Mouse (Mus musculus) forebrain, embryonic 14.5 days (tissue): ENCODE results near the gene Ankrd11. TPM values are rescaled to one million over a fixed set of nuclear protein-coding genes. Genes with fewer than 3 reads are reported as not detected.
A peak's percentile ranks its signal among the peaks of the same experiment; 100 is the strongest.

ENCODE experiments used
- ATAC-seq: fragments of 200-750 bp; cut with Nextera tagmentation; 2 replicates; pipeline ENCODE4 v1.8.0; 2017; ENCODE audit warnings: mild to moderate bottlenecking, moderate library complexity
- DNase-seq: peaks from one replicate; pipeline ENCODE4 v3.0.0-alpha.2; 2015; ENCODE audit warnings: low spot score
- H3K27ac ChIP-seq: fragments of 300-500 bp; sonication (generic); 2 replicates; pipeline ENCODE4 v1.5.1; 2014; ENCODE audit warnings: low read depth, mild to moderate bottlenecking, control low read depth, low read length, moderate library complexity
- H3K27me3 ChIP-seq: fragments of 300-500 bp; sonication (generic); replicated peaks from 2 replicates; pipeline ENCODE4 v1.6.1; 2014; ENCODE audit warnings: low read length, control low read depth, mixed read lengths; ENCODE audit not compliant: control insufficient read depth, insufficient read depth
- H3K36me3 ChIP-seq: fragments of 300-500 bp; sonication (generic); 2 replicates; pipeline ENCODE4 v1.6.1; 2014; ENCODE audit warnings: low read length, control low read depth; ENCODE audit not compliant: control insufficient read depth, insufficient read depth
- H3K4me1 ChIP-seq: fragments of 300-500 bp; sonication (generic); 2 replicates; pipeline ENCODE4 v1.6.1; 2014; ENCODE audit warnings: antibody characterized with exemption, low read length, control low read depth; ENCODE audit not compliant: control insufficient read depth, insufficient read depth
- H3K4me2 ChIP-seq: fragments of 300-500 bp; sonication (generic); 2 replicates; pipeline ENCODE4 v1.6.1; 2014; ENCODE audit warnings: mild to moderate bottlenecking, control low read depth, low read length
- H3K4me3 ChIP-seq: fragments of 300-500 bp; sonication (generic); 2 replicates; pipeline ENCODE4 v1.5.1; 2014; ENCODE audit warnings: low read depth, low read length, control low read depth
- H3K9ac ChIP-seq: fragments of 300-500 bp; sonication (generic); 2 replicates; pipeline ENCODE4 v1.6.1; 2014; ENCODE audit warnings: mild to moderate bottlenecking, low read length, control low read depth, moderate library complexity
- H3K9me3 ChIP-seq: fragments of 300-500 bp; sonication (generic); replicated peaks from 2 replicates; pipeline ENCODE4 v1.6.1; 2016; ENCODE audit warnings: low read length, control low read depth, mixed read lengths; ENCODE audit not compliant: control insufficient read depth
- WGBS: fragments of 180-500 bp; shearing (Covaris S2); extraction: QIAGEN DNeasy Blood & Tissue Kit; methylation state at CpG from one replicate; pipeline ENCODE4 v1.1.7; 2014; 5-methylcytosine and 5-hydroxymethylcytosine counted together
- polyA plus RNA-seq: library from polyadenylated mRNA; unstranded; fragments of >200 nt; fragmentation: Nextera tagmentation; extraction: Ambion mirVana; gene quantifications from 2 replicates; pipeline ENCODE4 v1.2.1, GENCODE M21; 2014

Ankrd11 gene
- polyA plus RNA-seq, 1 experiment from 2014 or later: 32.1 TPM

DNA sequence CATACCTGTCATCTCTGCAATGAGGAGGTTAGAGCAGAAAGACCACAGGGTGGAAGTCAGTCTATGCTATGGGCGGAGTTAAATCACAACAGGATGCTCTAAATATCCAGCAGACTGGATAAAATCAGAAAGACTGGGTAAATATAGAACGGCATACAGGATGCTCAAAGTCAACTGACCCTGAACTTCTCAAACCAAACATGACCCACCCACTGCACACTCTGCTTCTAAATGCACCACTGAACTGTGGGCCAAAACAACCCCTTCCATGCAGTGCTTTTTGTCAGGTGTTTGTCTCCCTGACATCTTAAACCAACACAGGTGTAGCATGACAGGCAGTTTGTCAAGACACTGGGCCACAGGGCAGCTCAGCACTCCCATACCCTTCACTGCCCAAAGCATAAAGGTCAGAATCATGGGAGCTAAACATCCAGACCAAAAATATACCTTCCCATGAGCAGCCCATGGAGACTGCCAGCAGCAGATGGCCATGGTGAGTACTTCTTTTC is 104.5 kb downstream of the Ankrd11 start:
- H3K27ac ChIP-seq: peak overlapping the region; percentile 9; the same call in 1 of the 2 replicates
- no peak for ATAC-seq
- WGBS: 84% methylated on average over 2 of the region's 2 CpGs

DNA sequence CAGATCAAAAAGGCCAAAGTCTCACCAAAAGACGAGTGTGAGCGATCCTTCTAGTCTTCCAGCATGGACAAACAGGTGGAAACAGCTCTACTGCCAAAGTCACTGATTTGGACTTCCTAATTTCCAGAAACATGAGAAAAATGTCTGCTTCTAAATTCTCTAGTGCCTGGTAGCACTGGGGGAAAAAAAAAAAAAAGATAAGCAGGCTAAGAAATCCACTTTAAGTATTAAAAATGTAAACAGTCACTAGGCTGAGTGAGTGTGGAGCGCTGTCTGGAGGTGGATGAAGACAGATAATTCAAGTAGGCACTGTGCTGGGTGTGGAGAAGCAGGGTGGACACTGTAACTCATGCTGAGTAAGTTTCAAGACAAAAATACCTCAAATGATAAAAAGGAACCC is 106.2 kb downstream of the Ankrd11 start:
- Histone ChIP-seq H3K36me3 (no peaks in the 10 kb centered on the region), H3K4me3 (no peak overlapping the region), H3K4me1 (peaks cover 28% of the 10 kb centered on the region), H3K9me3 (no peaks in the 10 kb centered on the region), H3K27me3 (no peaks in the 10 kb centered on the region), H3K27ac (no peak overlapping the region), H3K4me2 (no peak overlapping the region), H3K9ac (no peak overlapping the region)
- no peak for DNase-seq
- no peak for ATAC-seq
- WGBS: 88% methylated on average over 3 of the region's 3 CpGs

More for the DNA sequence above, 104.5 kb downstream of the Ankrd11 start:
- Histone ChIP-seq H3K27me3 (no peaks in the 10 kb centered on the region), H3K9me3 (no peaks in the 10 kb centered on the region), H3K4me1 (peaks cover 15% of the 10 kb centered on the region), H3K36me3 (no peaks in the 10 kb centered on the region), H3K4me2 (no peak overlapping the region), H3K9ac (no peak overlapping the region), H3K4me3 (no peak overlapping the region)
- no peak for DNase-seq

DNA sequence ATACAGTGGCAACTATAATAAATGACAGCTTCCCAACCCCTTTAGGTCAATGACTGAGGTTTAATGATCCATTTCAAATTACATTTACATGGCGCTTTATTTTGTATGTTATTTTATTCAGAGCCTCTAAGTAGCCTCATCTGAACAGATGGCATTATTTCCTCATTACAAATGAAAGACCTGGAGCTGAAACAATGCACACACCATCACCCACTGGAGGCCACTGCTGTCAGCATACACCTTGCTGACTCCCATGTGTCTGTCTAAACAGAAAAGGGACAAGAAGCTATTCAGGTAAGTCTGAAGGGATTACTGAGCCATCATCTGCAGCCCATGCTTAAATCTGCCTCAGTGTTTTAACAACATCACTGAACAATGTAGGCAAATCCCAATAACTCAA is 107.0 kb downstream of the Ankrd11 start:
- Histone ChIP-seq H3K27ac (peak overlapping the region; percentile 33; the same call in 1 of the 2 replicates), H3K4me2 (no peak overlapping the region), H3K9me3 (no peaks in the 10 kb centered on the region), H3K4me1 (peaks cover 30% of the 10 kb centered on the region), H3K9ac (no peak overlapping the region), H3K27me3 (no peaks in the 10 kb centered on the region), H3K36me3 (no peaks in the 10 kb centered on the region), H3K4me3 (no peak overlapping the region)
- ATAC-seq (no peak), DNase-seq (no peak)
- 64% methylated on average over 1 of the region's 1 CpGs for WGBS

DNA sequence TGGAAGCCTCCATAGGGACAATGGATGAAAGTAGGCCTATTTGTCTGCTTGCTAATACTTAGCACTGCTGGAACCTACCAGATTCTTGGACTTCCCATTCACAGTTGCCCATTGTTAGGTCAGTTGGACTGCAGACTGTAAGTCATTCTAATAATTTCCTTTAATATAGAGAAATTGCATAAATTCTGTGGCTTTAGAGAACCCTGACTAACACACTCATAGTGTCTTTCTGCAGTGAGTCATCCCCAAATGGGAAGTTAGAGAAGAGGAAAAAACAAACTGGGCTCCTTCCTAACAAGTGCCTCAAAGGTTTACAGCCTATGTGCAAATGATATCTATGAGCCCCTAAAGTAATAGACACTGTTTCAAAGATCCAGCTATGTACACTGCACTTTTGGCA is 108.1 kb downstream of the Ankrd11 start:
- Histone ChIP-seq H3K4me1 (peaks cover 34% of the 10 kb centered on the region), H3K4me2 (no peak overlapping the region)

DNA sequence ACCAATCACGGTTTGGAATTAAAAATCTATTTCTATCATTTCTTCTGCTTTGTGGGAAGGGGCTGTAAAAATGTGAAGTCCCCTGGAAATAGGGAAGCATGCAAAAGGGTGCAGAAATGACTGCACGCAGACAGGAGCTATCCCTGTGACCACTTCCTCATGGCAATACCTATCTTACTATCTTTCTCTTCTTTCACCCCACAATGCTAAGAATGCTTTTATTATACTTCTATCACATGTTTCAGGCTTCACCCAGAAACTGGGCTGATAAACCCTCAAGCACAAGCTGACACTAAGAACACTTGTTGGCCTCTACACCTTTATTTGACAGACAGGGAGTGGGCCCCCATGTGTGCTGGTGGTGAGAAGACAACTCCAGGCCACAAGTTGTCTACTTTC is 109.5 kb downstream of the Ankrd11 start:
- Histone ChIP-seq H3K4me1 (peaks cover 30% of the 10 kb centered on the region), H3K36me3 (no peaks in the 10 kb centered on the region), H3K9me3 (no peaks in the 10 kb centered on the region), H3K4me2 (no peak overlapping the region), H3K4me3 (no peak overlapping the region), H3K27me3 (no peaks in the 10 kb centered on the region), H3K9ac (no peak overlapping the region), H3K27ac (peak overlapping the region; percentile 72; the same call in 1 of the 2 replicates)
- no peak for DNase-seq
- ATAC-seq: no peak
- WGBS: 94% methylated on average over 2 of the region's 2 CpGs

More for the DNA sequence above, 108.1 kb downstream of the Ankrd11 start:
- no peak for DNase-seq
- no peak overlapping the region for H3K27ac ChIP-seq
- H3K36me3 ChIP-seq: no peaks in the 10 kb centered on the region
- no peak overlapping the region for H3K4me3 ChIP-seq
- H3K9ac ChIP-seq: no peak overlapping the region
- ATAC-seq: no peak
- no peaks in the 10 kb centered on the region for H3K9me3 ChIP-seq
- no peaks in the 10 kb centered on the region for H3K27me3 ChIP-seq

DNA sequence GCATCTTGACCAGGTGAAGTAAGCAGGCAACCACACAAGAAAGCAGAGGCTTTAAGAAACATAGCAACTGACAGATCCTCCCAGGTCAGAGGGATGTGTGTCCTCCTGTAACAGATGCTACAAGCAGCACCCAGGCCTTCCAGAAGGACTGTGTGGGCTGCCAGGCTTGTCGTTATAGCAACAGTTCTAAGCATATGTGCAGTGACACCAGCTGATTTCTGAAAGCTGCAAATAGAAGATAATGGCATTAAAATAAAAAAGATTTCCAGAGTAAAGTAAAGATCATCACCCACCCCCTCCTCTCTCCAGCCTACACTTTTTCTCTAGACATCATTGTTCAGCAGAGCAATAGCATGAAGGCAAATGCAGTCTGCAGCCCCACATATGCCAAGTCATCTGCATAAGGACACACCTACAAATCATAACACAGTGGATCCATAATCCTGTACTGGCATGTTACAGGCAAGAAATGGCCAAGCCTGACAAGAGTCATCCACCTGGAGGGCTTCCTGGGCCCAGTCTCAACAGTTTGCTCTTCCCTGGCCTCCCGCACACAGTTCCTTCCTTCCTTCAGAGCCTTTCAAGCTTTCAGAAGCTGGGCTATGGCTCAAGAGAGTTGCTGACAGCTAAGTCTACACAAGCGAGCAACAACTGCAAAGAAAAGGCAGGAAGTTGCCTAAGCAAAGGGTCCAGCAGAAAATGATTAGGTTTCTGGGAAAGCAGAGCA is 110.1 kb downstream of the Ankrd11 start:
- peak; percentile 75 for DNase-seq
- peak overlapping the region; percentile 72 for H3K27ac ChIP-seq
- 0 out of 2 replicates have a peak overlapping the region, but pooled peaks have one; percentile 6 for H3K4me2 ChIP-seq

DNA sequence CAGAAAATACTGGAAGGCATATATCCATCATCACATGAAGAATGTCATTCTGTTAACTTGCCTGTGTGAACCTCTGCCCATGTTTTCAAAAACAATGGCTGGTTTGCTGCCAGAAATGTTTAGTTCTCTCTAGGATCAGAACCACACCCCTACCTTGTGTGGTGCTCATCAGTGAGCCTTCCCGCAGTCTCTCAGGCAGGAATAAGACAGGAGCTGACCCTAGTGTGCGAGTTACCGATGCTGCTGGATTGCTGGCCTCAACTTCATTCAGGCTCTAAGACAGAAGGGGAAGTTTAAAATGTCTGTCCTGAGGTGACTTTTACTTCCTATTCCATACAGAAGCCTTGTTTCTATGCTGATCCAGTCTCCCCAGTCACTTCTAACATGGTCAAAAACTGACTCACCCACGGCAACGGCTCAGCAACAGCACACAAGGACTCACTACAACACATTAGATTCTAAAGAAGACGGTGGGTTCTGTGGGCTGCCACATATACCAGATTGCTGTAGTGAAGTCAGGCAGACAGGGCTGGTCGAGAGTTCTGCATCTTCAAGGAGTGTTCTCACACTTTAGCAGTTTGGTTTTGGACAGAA is 113.3 kb downstream of the Ankrd11 start:
- ATAC-seq: no peak
- no peak overlapping the region for H3K27ac ChIP-seq
- H3K9ac ChIP-seq: no peak overlapping the region
- H3K9me3 ChIP-seq: no peaks in the 10 kb centered on the region
- no peak overlapping the region for H3K4me3 ChIP-seq
- H3K4me1 ChIP-seq: peaks cover 22% of the 10 kb centered on the region
- H3K27me3 ChIP-seq: no peaks in the 10 kb centered on the region
- no peak for DNase-seq
- 90% methylated on average over 7 of the region's 7 CpGs for WGBS
- H3K36me3 ChIP-seq: no peaks in the 10 kb centered on the region
- H3K4me2 ChIP-seq: no peak overlapping the region

More for the DNA sequence above, 110.1 kb downstream of the Ankrd11 start:
- peak; percentile 77; the same call in 1 of the 2 replicates for ATAC-seq
- Histone ChIP-seq H3K4me1 (peaks cover 30% of the 10 kb centered on the region), H3K36me3 (no peaks in the 10 kb centered on the region), H3K9ac (no peak overlapping the region), H3K9me3 (no peaks in the 10 kb centered on the region), H3K27me3 (no peaks in the 10 kb centered on the region), H3K4me3 (no peak overlapping the region)
- WGBS: 67% methylated on average over 3 of the region's 3 CpGs

DNA sequence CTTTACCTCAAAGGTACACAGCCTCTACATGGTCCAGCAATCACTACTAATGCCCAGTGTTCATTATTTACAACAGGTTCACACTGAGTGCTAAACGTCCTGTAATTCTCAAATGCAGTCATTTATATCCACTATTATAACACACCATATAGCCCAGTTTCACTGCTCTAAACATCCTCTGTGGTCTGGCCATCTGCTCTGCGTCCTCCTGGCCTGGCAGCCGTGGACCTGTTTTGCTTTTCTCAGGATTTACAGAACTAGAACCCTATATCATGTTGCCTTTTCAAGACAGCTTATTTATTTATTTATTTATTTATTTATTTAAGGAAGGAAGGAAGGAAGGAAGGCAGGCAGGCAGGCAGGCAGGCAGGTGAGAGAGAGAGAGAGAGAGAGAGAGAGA is 114.2 kb downstream of the Ankrd11 start:
- Histone ChIP-seq H3K4me2 (no peak overlapping the region), H3K27ac (no peak overlapping the region), H3K4me3 (no peak overlapping the region), H3K9me3 (no peaks in the 10 kb centered on the region), H3K9ac (no peak overlapping the region), H3K27me3 (no peaks in the 10 kb centered on the region), H3K36me3 (no peaks in the 10 kb centered on the region), H3K4me1 (peaks cover 22% of the 10 kb centered on the region)
- 91% methylated on average over 3 of the region's 3 CpGs for WGBS
- no peak for ATAC-seq
- no peak for DNase-seq

DNA sequence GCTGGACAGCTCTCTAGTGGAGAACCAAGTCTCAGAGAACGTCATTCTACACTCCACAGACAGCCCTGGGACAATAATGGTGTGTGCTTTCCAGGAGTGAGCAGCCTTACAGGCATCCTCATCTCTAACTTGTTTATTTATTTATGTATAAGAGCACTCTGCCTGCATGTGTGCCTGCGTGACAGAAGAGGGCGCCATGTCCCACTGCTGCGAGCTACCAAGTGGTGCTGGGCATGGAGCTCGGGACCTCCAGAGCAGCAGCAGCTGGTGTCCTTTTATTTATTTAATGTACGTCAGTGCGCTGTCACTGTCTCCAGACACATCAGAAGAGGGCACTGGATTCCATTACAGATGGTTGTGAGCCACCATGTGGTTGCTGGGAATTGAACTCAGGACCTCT is 115.3 kb downstream of the Ankrd11 start:
- no peaks in the 10 kb centered on the region for H3K9me3 ChIP-seq
- DNase-seq (no peak), ATAC-seq (no peak)
- no peak overlapping the region for H3K27ac ChIP-seq
- H3K4me1 ChIP-seq: peaks cover 11% of the 10 kb centered on the region
- no peak overlapping the region for H3K4me3 ChIP-seq
- H3K4me2 ChIP-seq: no peak overlapping the region
- WGBS: 84% methylated on average over 7 of the region's 7 CpGs
- H3K9ac ChIP-seq: no peak overlapping the region
- no peaks in the 10 kb centered on the region for H3K36me3 ChIP-seq
- H3K27me3 ChIP-seq: no peaks in the 10 kb centered on the region
